Comparison of ENCODE assay signal across 28 mouse cellular contexts in genomic region chr3:157714023-157714422, GRCm38 (mm10).
DNase-seq lines count a peak whose midpoint lies in the region; ATAC-seq and TF ChIP-seq lines count a peak whose summit lies in the region.
"Had no signal": no experiment of that assay in that cellular context is flagged by ENCODE, and none has a peak within 500 bp of the region (broad histone marks: within the 10 kb centered on the region; RNA-seq: fewer than 3 reads in every experiment).

No protein-coding gene starts in this region.

- peak; percentile 10 for DNase-seq in gastrocnemius, adult 18-20 months (ENCODE audit: low spot score)
- DNase-seq in gastrocnemius, postnatal 4 days (ENCODE audit: low spot score in 2 of 2), result no peak
- DNase-seq in kidney, adult 2 months, result peak; percentile 31
- DNase-seq in kidney, postnatal 36 days, result no peak
- DNase-seq in Patski (ENCODE audit: low read depth, low spot score), result no peak
- peak; percentile 19 for DNase-seq in skeletal muscle tissue, adult 2 months (ENCODE audit: low read depth, low spot score)
- no peak for DNase-seq in ovary, postnatal 10 days (ENCODE audit: low spot score)
- DNase-seq: cerebellum, adult 11 months; cerebellum, adult 9-10 months; gastrocnemius, adult 2 months; layer of hippocampus, adult 9-11 months; liver, embryonic 13.5 days; lung, embryonic 14.5 days; lung, postnatal 36 days; right cerebral cortex, adult 18-20 months; thymus, postnatal 4 days had no signal

- H3K36me3 ChIP-seq in kidney, adult 2 months (ENCODE audit: control insufficient read depth, insufficient read depth, low read length), result no peaks in the 10 kb centered on the region
- H3K36me3 ChIP-seq: embryonic facial prominence, embryonic 13.5 days; forebrain, embryonic 10.5 days; forebrain, embryonic 15.5 days; heart, embryonic 12.5 days; limb, embryonic 10.5 days; limb, embryonic 15.5 days; liver, embryonic 13.5 days had no signal

- H3K27me3 ChIP-seq in kidney, adult 2 months (replicated peaks; ENCODE audit: control insufficient read depth, insufficient read depth, low read length), result no peaks in the 10 kb centered on the region
- H3K27me3 ChIP-seq in Patski, result no peaks in the 10 kb centered on the region
- H3K27me3 ChIP-seq: embryonic facial prominence, embryonic 13.5 days; forebrain, embryonic 15.5 days; heart, embryonic 12.5 days; liver, embryonic 13.5 days had no signal

- ATAC-seq in Patski, result peak; percentile 67
- ATAC-seq: activated CD4-positive, CD25-positive, alpha-beta regulatory T cell, adult 4 months; CD4-positive, CD25-positive, alpha-beta regulatory T cell, adult 4 months; forebrain, embryonic 15.5 days; intestine, postnatal 0 days; midbrain, embryonic 16.5 days had no signal

- POLR2A ChIA-PET in Patski (lab: Charles Lee), result interaction anchor here (0.7 kb wide), 1 partner anchor 134 kb away, joined by 3 read pairs; no protein-coding TSS in a partner anchor

- no peak overlapping the region for H3K4me3 ChIP-seq in kidney, adult 2 months (ENCODE audit: insufficient read depth, low read depth, low read length)
- H3K4me3 ChIP-seq: embryonic facial prominence, embryonic 13.5 days; forebrain, embryonic 10.5 days; forebrain, embryonic 15.5 days; gastrocnemius, adult 2 months; heart, embryonic 12.5 days; limb, embryonic 10.5 days; limb, embryonic 15.5 days; liver, embryonic 13.5 days had no signal

- CTCF ChIA-PET in Patski (lab: Charles Lee), result interaction anchor here (11.4 kb wide), 1 partner anchor 149 kb away, joined by 107 read pairs; the partner anchor contains the start of gene Ptger3

- in situ Hi-C loops in Patski (cut with MboI; ENCODE audit: low pct_unique_long_range_greater_than_20kb), result no loop called here

- 72% methylated on average over 3 of the region's 3 CpGs for WGBS in kidney, adult 2 months

- TF ChIP-seq POLR2A in kidney, adult 2 months (IDR thresholded peaks at IDR 0.05; ENCODE audit: low read depth, low read length), result no peak

- TF ChIP-seq CTCF in kidney, adult 2 months (conservative IDR thresholded peaks at IDR 0.05; ENCODE audit: insufficient read depth, insufficient read length, low read depth, low read length), result no peak
- no peak for TF ChIP-seq CTCF in Patski (IDR thresholded peaks at IDR 0.05)

- no peaks in the 10 kb centered on the region; the same call in 1 of the 2 replicates for H3K4me1 ChIP-seq in kidney, adult 2 months (ENCODE audit: control insufficient read depth, insufficient read depth, low read length)
- H3K4me1 ChIP-seq: embryonic facial prominence, embryonic 13.5 days; forebrain, embryonic 10.5 days; forebrain, embryonic 15.5 days; heart, embryonic 12.5 days; limb, embryonic 10.5 days; limb, embryonic 15.5 days; liver, embryonic 13.5 days had no signal

- no peak overlapping the region for H3K27ac ChIP-seq in kidney, adult 2 months (ENCODE audit: insufficient read depth, low read depth, low read length)
- H3K27ac ChIP-seq: embryonic facial prominence, embryonic 13.5 days; forebrain, embryonic 10.5 days; forebrain, embryonic 15.5 days; gastrocnemius, adult 2 months; hindbrain, embryonic 14.5 days; kidney, postnatal 0 days; limb, embryonic 10.5 days; limb, embryonic 15.5 days; liver, embryonic 13.5 days had no signal

Comparison
In these comparisons a context has a peak if more than half of its experiments do, and no peak if none do; other contexts are left out.
1. DNase-seq: peak in gastrocnemius, adult 18-20 months (single experiment), kidney, adult 2 months (single experiment) and skeletal muscle tissue, adult 2 months (single experiment); none in gastrocnemius, postnatal 4 days (0 of 2), kidney, postnatal 36 days (0 of 2), Patski (single experiment) and ovary, postnatal 10 days (single experiment).